Mouse (Mus musculus): Measurements from ENCODE around the gene Tmem94. TPM values are rescaled to one million over a fixed set of nuclear protein-coding genes. Genes with fewer than 3 reads are reported as not detected.

The Tmem94 gene
- total and polyA plus RNA-seq, 3 experiments, result 23.2 to 64.4 (median 38.9) TPM

DNA sequence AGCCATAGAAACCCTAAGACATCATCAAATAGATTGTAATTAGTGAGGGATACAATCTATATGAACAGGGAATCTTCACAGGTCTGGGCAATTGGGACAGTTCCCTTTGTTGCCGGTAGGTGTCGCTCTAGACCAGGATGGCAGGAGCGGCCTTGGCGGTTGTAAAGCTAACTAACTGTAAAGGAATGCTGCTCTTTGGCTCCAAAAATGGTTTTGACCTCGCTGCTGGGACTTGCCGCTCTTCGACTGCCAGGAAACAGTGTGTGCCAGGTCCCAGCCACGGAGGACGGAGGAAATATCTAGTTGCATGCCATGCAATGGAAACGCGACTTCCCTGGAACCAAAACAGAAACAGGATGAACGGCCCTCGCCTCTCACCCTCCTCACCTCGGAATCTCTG is 42.6 kb upstream of the Tmem94 start (continued):
- TF ChIP-seq USF2 (IDR thresholded peaks at IDR 0.05; ENCODE audit: borderline replicate concordance in 1 of 2, insufficient read depth in 1 of 2, low read depth in 1 of 2, low read length in 2 of 2) (no peak), CHD2 (IDR thresholded peaks at IDR 0.05; ENCODE audit: low read length) (no peak), JUND (IDR thresholded peaks at IDR 0.05; ENCODE audit: low read depth, low read length) (no peak; the same call in 1 of the 2 replicates), TAL1 (IDR thresholded peaks at IDR 0.05; ENCODE audit: low read length) (no peak), MAX (IDR thresholded peaks at IDR 0.05; ENCODE audit: low read length) (no peak), NRF1 (IDR thresholded peaks at IDR 0.05; ENCODE audit: insufficient read depth, low read depth, low read length, poor library complexity, severe bottlenecking) (no peak)

DNA sequence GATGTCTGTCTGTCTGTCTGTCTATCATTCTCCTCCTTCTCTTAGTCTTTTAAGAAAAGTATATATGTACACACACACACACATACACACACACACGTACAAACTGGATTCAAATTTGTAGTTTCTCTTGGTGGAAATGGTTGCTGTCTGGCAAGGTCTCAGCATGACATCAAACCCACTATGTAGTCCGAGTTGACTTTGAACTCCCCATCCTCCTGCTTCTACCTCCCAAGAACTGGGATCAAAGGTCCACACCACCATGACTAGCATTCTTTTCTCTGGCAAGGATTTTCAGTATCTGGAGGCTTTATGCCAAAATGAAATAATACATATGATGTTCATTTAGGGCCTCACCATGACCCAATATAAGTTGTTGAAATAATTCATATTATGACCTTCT is 42.0 kb upstream of the Tmem94 start:
- DNase-seq (ENCODE audit: low read depth, low spot score), result no peak
- Histone ChIP-seq H3K79me2 (ENCODE audit: control insufficient read depth, insufficient read depth, low read length, poor library complexity) (no peaks in the 10 kb centered on the region), H3K9ac (ENCODE audit: control insufficient read depth, low read depth, low read length, poor library complexity, severe bottlenecking) (no peak overlapping the region; the same call in 1 of the 2 replicates)

DNA sequence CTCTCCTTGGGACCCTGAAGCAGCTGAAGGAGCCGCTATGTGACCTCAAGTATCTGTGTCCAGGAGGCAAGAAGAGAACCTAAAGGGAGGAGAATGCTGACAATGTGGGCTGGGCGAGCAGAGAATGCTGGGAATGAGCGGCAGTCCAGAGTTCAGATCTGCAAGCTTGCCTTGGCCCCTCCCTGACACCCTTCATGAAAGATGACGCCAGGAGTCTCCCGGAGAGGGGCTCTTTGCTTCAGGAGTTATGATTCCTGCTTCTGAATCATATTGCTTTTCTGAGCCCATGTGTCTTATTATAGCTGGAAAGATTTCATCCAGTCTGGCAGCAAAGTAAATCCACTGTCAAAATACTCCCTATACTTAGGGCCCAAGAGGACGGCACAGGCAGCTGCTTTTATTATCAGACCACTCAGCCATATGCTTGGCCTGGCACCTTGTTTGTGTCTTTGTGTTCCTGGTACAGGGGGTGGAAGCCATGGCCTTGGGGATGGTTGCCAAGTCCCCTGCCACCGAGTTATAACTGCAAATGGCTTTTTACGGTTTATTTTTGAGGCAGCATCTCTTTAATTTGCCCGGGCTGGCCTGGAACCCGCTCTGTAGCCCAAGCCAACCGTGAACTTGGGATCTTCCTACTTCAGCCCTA is 31.1 kb upstream of the Tmem94 start:
- H3K36me3 ChIP-seq (ENCODE audit: control insufficient read depth in 1 of 2, insufficient read depth in 2 of 2, low read length in 2 of 2), result no peaks in the 10 kb centered on the region

More for the DNA sequence above, 42.0 kb upstream of the Tmem94 start:
- Histone ChIP-seq H3K36me3 (ENCODE audit: control insufficient read depth in 1 of 2, insufficient read depth in 2 of 2, low read length in 2 of 2) (peaks cover 0 to 6% of the 10 kb centered on the region in 2 experiments; a peak in 2 of 4 replicates), H3K27me3 (ENCODE audit: control insufficient read depth in 1 of 2, insufficient read depth in 2 of 2, low read length in 2 of 2) (no peaks in the 10 kb centered on the region), H3K4me1 (ENCODE audit: control insufficient read depth in 1 of 2, insufficient read depth in 2 of 2, low read length in 2 of 2) (peaks cover 2 to 11% of the 10 kb centered on the region in 2 experiments; a peak in 3 of 4 replicates), H3K9me3 (replicated peaks; ENCODE audit: insufficient read depth, low read length) (no peaks in the 10 kb centered on the region), H3K4me3 (ENCODE audit: control insufficient read depth in 1 of 2, insufficient read depth in 1 of 2, low read depth in 2 of 2, low read length in 2 of 2) (no peak overlapping the region), H3K27ac (ENCODE audit: control insufficient read depth, low read depth, low read length) (no peak overlapping the region)
- TF ChIP-seq ZNF384 (IDR thresholded peaks at IDR 0.05; ENCODE audit: low read depth, low read length) (no peak), JUND (IDR thresholded peaks at IDR 0.05; ENCODE audit: low read depth, low read length) (no peak)

More for the DNA sequence above, 31.1 kb upstream of the Tmem94 start:
- H3K27ac ChIP-seq (ENCODE audit: control insufficient read depth, low read depth, low read length), result no peak overlapping the region
- H3K9me3 ChIP-seq (replicated peaks; ENCODE audit: insufficient read depth, low read length), result no peaks in the 10 kb centered on the region
- no peak for TF ChIP-seq GABPA (IDR thresholded peaks at IDR 0.05; ENCODE audit: low read depth, low read length)
- no peak for TF ChIP-seq TBP (IDR thresholded peaks at IDR 0.05; ENCODE audit: low read depth, low read length)
- TF ChIP-seq MXI1 (IDR thresholded peaks at IDR 0.05; ENCODE audit: low read depth, low read length), result no peak
- TF ChIP-seq MEF2A (IDR thresholded peaks at IDR 0.05; ENCODE audit: extremely low read depth, insufficient replicate concordance, low read depth, low read length, poor library complexity, severe bottlenecking), result no peak
- no peak for TF ChIP-seq ETS1 (IDR thresholded peaks at IDR 0.05; ENCODE audit: low read depth, low read length)
- no peak for TF ChIP-seq USF2 (IDR thresholded peaks at IDR 0.05; ENCODE audit: borderline replicate concordance in 1 of 2, insufficient read depth in 1 of 2, low read depth in 1 of 2, low read length in 2 of 2)
- TF ChIP-seq ZKSCAN1 (IDR thresholded peaks at IDR 0.05; ENCODE audit: low read depth, low read length), result no peak
- no peak for TF ChIP-seq GATA1 (IDR thresholded peaks at IDR 0.05; ENCODE audit: low read depth, low read length)
- no peak for TF ChIP-seq CHD1 (IDR thresholded peaks at IDR 0.05; ENCODE audit: low read depth, low read length)
- TF ChIP-seq HCFC1 (IDR thresholded peaks at IDR 0.05; ENCODE audit: low read depth, low read length), result no peak
- no peak for TF ChIP-seq CTCF (IDR thresholded peaks at IDR 0.05 in 2 of 3, conservative IDR thresholded peaks at IDR 0.05 in 1 of 3; ENCODE audit: control insufficient read depth in 1 of 3, insufficient read depth in 1 of 3, low read depth in 2 of 3, low read length in 3 of 3, poor library complexity in 1 of 3, severe bottlenecking in 1 of 3)
- no peak for TF ChIP-seq TCF12 (IDR thresholded peaks at IDR 0.05; ENCODE audit: low read depth, low read length)
- TF ChIP-seq RAD21 (IDR thresholded peaks at IDR 0.05; ENCODE audit: low read depth, low read length), result no peak
- TF ChIP-seq MAZ (IDR thresholded peaks at IDR 0.05; ENCODE audit: low read depth, low read length), result no peak
- no peak for TF ChIP-seq KAT2A (conservative IDR thresholded peaks at IDR 0.05; ENCODE audit: low read depth, low read length)
- TF ChIP-seq NELFE (IDR thresholded peaks at IDR 0.05; ENCODE audit: low read depth, low read length), result no peak
- TF ChIP-seq TAL1 (IDR thresholded peaks at IDR 0.05; ENCODE audit: low read length), result no peak
- no peaks in the 10 kb centered on the region for H3K79me2 ChIP-seq (ENCODE audit: control insufficient read depth, insufficient read depth, low read length, poor library complexity)
- H3K27me3 ChIP-seq (ENCODE audit: control insufficient read depth in 1 of 2, insufficient read depth in 2 of 2, low read length in 2 of 2), result peaks cover 0 to 5% of the 10 kb centered on the region in 2 experiments
- no peak overlapping the region for H3K4me3 ChIP-seq (ENCODE audit: control insufficient read depth in 1 of 2, insufficient read depth in 1 of 2, low read depth in 2 of 2, low read length in 2 of 2)
- H3K9ac ChIP-seq (ENCODE audit: control insufficient read depth, low read depth, low read length, poor library complexity, severe bottlenecking), result no peak overlapping the region
- no peak for DNase-seq (ENCODE audit: low read depth, low spot score)
- H3K4me1 ChIP-seq (ENCODE audit: control insufficient read depth in 1 of 2, insufficient read depth in 2 of 2, low read length in 2 of 2), result no peaks in the 10 kb centered on the region
